Mouse (Mus musculus): Measurements from ENCODE around the gene Gprin1. TPM values are rescaled to one million over a fixed set of nuclear protein-coding genes. Genes with fewer than 3 reads are reported as not detected.

Gprin1 gene
- 0.06 TPM for polyA plus RNA-seq (2014; fragmentation: Illumina TruSeq; extraction: RNeasy Lipid Tissue Mini Kit (QIAGEN cat#74804); ENCODE audit: low read depth, low replicate concordance)

DNA sequence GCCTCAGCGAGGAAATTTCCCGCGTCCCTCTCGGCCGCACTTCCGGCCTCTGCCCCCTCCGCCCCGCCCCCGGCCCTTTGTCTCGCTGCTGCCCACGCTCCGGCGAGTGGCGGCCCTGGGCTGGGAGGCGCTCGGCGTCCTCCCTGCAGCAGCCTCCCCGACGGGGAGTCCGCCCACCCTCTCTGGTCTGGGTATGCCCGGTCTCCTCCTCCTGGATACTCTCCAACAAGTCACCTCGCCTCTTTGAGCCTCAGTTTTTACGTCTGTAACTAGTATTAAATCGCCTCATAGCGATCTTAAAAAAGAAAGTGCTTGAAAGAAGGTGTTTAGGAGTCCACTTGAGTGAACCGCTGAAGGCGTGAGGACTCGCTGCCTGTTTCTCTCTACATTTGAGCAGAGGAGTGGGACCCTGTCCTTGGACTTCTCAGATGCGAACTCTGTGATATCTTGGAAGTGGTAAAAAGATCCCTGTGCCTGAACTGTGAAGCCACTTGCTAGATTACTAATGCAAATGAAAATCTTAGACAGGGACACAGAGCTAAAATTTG is at the start of gene Gprin1:
Gprin1 (minus strand) TSS at position 11 of the 548 bp plus-strand sequence.

DNA sequence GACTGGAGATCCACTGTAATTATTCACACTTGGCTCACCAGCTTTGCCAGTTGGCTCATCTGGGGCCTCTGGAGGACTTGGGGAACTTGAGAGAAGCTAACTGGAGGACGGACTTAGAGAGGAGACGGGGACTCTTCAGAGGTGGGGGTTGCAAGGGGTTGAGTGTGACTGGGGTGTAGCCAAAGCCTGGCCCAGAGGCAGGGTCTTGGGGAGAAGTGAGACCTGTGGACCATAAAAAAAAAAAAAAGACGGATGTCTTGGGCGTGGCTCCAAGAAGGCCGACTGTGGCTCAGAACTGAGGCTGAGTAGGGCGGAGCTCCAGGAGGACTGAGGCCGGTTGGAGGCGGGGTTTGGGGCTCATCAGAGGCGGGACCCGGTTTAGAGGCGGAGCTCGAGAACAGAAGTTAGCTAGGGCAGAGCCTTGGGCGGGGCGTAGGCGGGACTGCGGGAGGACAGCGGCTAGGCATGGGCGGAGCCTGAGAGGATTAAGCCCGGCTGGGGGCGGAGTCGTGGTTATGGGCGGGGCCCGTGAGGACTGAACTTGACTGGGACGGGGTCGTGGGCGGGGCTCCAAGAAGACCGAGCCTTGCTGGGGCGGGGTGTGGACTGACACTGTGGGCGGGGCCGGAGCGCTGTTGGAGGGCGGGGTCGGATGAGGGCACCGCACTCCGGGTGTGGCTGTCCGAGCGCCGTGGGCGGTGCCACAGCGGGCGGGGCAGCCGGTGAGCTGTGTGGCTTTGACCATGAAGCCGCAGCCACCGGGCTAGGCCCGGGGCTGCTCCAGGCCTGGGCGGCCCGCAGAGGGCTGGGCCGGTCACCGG is 39.3 kb upstream of the Gprin1 start, which contains the start of gene Tspan17:
Tspan17 (plus strand) TSS at position 638 of the 821 bp plus-strand sequence.

DNA sequence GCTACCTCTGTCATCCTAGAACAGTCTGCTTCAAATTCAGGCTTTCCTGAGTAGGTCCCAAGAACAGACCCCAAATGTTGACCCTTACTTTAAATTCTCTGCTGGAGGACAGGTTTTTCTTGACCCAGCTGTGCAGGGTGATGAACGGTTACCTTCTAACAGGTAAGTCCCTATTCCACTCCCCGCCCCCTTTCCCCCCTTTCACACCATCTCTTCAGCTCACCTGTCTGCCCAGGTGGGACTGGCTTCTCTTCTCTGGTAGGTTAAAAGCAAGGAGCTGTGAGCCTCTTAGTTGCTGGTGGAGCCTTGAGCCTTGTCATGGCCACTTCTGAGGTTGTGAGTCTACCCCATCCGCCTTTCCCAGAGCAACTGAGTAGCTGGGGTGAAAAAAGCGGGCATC is 34.0 kb upstream of the Gprin1 start, which contains the start of gene Eif4e1b:
Eif4e1b (plus strand) TSS at position 301 of the 400 bp plus-strand sequence.

DNA sequence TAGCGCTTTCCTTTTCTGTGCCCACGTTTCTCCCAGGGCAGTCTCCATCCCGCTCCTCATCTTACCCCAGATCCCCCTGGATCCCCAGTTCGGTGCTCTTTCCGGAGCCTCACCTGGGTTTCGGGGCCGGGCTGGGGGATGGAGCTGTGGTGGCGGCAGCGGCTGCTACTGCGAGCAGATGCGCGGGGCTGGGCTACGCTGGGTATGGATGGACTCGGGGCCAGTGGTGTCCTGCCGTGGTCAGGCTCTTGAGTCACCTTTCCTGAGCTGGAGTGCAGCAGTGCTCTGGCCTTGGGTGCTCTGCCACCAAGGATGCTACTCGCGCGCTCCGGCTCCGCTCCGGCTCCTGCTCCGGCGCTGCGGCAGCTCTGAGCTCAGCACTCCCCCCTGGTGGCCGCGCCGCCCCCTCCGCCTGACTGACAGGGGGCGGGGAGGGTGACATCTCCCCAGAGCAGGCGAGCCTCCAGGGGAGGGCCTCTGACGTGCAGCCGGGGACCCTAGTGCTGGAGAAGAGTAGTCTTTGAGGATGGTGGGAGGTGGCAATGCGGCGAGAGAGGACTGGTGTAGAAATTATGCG is 16.6 kb upstream of the Gprin1 start, which contains the start of gene Sncb:
Sncb (minus strand) TSS at position 404 of the 577 bp plus-strand sequence.

DNA sequence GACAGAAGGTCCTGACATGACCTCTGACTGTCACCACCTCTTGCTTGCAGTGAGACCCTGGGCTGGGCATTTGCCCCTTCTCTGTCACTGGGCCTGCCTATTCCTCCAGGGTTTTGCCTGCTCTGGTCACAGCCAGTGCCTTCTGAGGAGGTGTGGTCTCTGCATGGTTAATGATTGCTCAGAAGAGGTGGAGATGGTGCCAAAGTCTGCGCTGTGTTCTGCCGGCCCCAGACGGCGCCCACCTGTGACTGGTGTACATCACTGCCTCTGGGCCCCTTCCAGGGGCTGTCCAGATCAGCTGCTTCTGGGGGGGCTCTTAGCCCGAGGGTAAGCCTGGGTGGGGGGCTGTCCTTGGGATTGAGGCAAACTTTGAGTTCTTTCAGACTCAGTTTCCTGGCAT is 48.4 kb downstream of the Gprin1 start, which contains the start of gene Cdhr2:
Cdhr2 (plus strand) TSS at position 219 of the 400 bp plus-strand sequence.

DNA sequence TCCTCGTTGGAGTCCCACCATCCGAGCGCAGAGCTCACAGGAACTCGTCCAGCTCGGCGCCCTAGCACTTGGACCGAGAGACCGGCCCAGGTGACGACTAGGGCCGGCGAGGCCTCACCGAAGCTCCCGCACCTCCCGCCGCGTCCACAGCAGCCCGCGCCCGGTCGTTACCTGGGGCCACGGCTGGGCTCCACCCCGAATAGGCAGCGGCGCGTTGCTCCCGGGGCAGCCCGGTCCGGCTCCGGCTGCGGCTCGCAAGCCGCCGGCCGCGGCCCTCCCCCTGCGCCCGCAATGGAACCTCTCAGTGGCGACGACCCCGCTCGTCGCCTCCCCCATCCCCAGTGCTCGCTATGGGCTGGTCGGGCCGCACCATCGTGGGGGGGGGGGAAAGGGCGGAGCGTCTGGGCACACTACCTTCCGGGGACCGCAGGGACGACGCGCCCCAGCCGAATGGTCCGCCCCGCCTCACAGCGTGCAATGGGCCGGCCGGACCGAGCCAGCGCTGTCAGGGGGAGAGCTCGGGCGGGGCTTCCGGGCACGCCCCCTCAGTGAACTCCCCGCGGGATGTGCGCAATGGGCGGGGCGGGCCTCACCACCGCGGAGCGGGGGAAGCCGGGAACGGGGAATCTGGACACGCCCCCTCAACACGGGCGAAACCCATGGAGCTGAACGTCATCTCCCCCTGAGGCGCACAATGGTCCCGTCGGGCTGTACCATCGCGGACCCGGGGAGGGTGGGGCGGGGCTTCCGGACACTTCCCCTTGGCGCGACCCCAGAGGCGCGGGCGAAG is 55.9 kb downstream of the Gprin1 start, which contains the start of gene Rnf44:
Rnf44 (minus strand) TSS at position 350 of the 790 bp plus-strand sequence.

Other genes starting within 250 kb of the Gprin1 start
- 12.4 TPM for gene Simc1, start 246.1 kb downstream of the Gprin1 start, polyA plus RNA-seq (2014; fragmentation: Illumina TruSeq; extraction: RNeasy Lipid Tissue Mini Kit (QIAGEN cat#74804); ENCODE audit: low read depth, low replicate concordance)
- 132 TPM for gene 4833439L19Rik, start 184.4 kb downstream of the Gprin1 start, polyA plus RNA-seq (2014; fragmentation: Illumina TruSeq; extraction: RNeasy Lipid Tissue Mini Kit (QIAGEN cat#74804); ENCODE audit: low read depth, low replicate concordance)
- 21.8 TPM for gene Arl10, start 174.9 kb downstream of the Gprin1 start, polyA plus RNA-seq (2014; fragmentation: Illumina TruSeq; extraction: RNeasy Lipid Tissue Mini Kit (QIAGEN cat#74804); ENCODE audit: low read depth, low replicate concordance)
- gene Nop16, start 159.8 kb downstream of the Gprin1 start, polyA plus RNA-seq (2014; fragmentation: Illumina TruSeq; extraction: RNeasy Lipid Tissue Mini Kit (QIAGEN cat#74804); ENCODE audit: low read depth, low replicate concordance): 20.6 TPM
- gene Higd2a, start 159.7 kb downstream of the Gprin1 start, polyA plus RNA-seq (2014; fragmentation: Illumina TruSeq; extraction: RNeasy Lipid Tissue Mini Kit (QIAGEN cat#74804); ENCODE audit: low read depth, low replicate concordance): 134 TPM
- gene Cltb, start 138.5 kb downstream of the Gprin1 start, polyA plus RNA-seq (2014; fragmentation: Illumina TruSeq; extraction: RNeasy Lipid Tissue Mini Kit (QIAGEN cat#74804); ENCODE audit: low read depth, low replicate concordance): 50.8 TPM
- gene Faf2, start 128.1 kb downstream of the Gprin1 start, polyA plus RNA-seq (2014; fragmentation: Illumina TruSeq; extraction: RNeasy Lipid Tissue Mini Kit (QIAGEN cat#74804); ENCODE audit: low read depth, low replicate concordance): 32.6 TPM
- 70.0 TPM for gene Rnf44, start 56.0 kb downstream of the Gprin1 start, polyA plus RNA-seq (2014; fragmentation: Illumina TruSeq; extraction: RNeasy Lipid Tissue Mini Kit (QIAGEN cat#74804); ENCODE audit: low read depth, low replicate concordance)
- 4.0 TPM for gene Cdhr2, start 48.4 kb downstream of the Gprin1 start, polyA plus RNA-seq (2014; fragmentation: Illumina TruSeq; extraction: RNeasy Lipid Tissue Mini Kit (QIAGEN cat#74804); ENCODE audit: low read depth, low replicate concordance)
- gene Sncb, start 16.7 kb upstream of the Gprin1 start, polyA plus RNA-seq (2014; fragmentation: Illumina TruSeq; extraction: RNeasy Lipid Tissue Mini Kit (QIAGEN cat#74804); ENCODE audit: low read depth, low replicate concordance): not detected
- 0.55 TPM for gene Eif4e1b, start 34.1 kb upstream of the Gprin1 start, polyA plus RNA-seq (2014; fragmentation: Illumina TruSeq; extraction: RNeasy Lipid Tissue Mini Kit (QIAGEN cat#74804); ENCODE audit: low read depth, low replicate concordance)
- 42.7 TPM for gene Tspan17, start 39.5 kb upstream of the Gprin1 start, polyA plus RNA-seq (2014; fragmentation: Illumina TruSeq; extraction: RNeasy Lipid Tissue Mini Kit (QIAGEN cat#74804); ENCODE audit: low read depth, low replicate concordance)
- 15.9 TPM for gene Unc5a, start 199.5 kb upstream of the Gprin1 start, polyA plus RNA-seq (2014; fragmentation: Illumina TruSeq; extraction: RNeasy Lipid Tissue Mini Kit (QIAGEN cat#74804); ENCODE audit: low read depth, low replicate concordance)